Mouse (Mus musculus): ENCODE measurements around the gene Nxpe5.

Nxpe5 gene

GRCm38 (mm10) chr5:138228026-138228425, 2.3 kb downstream of the Nxpe5 start:
- ChIA-PET POLR2A (interaction anchor here in 1 of 4 experiments (0.8 to 1.2 kb wide), 4 partner anchors 33 to 395 kb away, joined by 3 to 4 read pairs (median 4); partner anchors contain the start of genes A430033K04Rik, Cops6 and Mblac1), CTCF (interaction anchor here (0.6 to 1.4 kb wide), 10 partner anchors 9 to 430 kb away, joined by 3 to 6 read pairs (median 3); partner anchors contain the start of genes BC037034 (in 1 of the 4) and Zfp113 (in 1 of the 4))

- POLR2A ChIA-PET, result interaction anchor here in 2 of 4 experiments (0.6 to 2.2 kb wide), 4 partner anchors 9 to 52 kb away, joined by 3 to 7 read pairs (median 4); partner anchors contain the start of gene Lamtor4 (in 2 of the 2)
- CTCF ChIA-PET, result interaction anchor here in 3 of 4 experiments (0.6 to 2.6 kb wide), 6 partner anchors 8 to 326 kb away, joined by 3 to 16 read pairs (median 4); partner anchors contain the start of gene Zfp113 (in 1 of the 3)
Observed at GRCm38 (mm10) chr5:138229511-138229910, 3.8 kb downstream of the Nxpe5 start.

- ChIA-PET CTCF (no interaction called here), POLR2A (no interaction called here)
Observed at GRCm38 (mm10) chr5:138233778-138234177, 8.1 kb downstream of the Nxpe5 start.

- ChIA-PET POLR2A (no interaction called here), CTCF (no interaction called here)
Observed at GRCm38 (mm10) chr5:138234224-138234623, 8.5 kb downstream of the Nxpe5 start.

- ChIA-PET CTCF (interaction anchor here in 1 of 4 experiments (0.8 kb wide), 1 partner anchor 433 kb away, joined by 3 read pairs; no protein-coding TSS in a partner anchor), POLR2A (interaction anchor here in 1 of 4 experiments (3.2 kb wide), 1 partner anchor 14 kb away, joined by 13 read pairs; the partner anchor contains the start of gene Lamtor4)
Observed at GRCm38 (mm10) chr5:138241511-138241910, 15.8 kb downstream of the Nxpe5 start.

- CTCF ChIA-PET, result interaction anchor here in 1 of 4 experiments (0.8 kb wide), 1 partner anchor 26 kb away, joined by 3 read pairs; the partner anchor contains the start of gene Nxpe5
- POLR2A ChIA-PET, result interaction anchor here in 3 of 4 experiments (0.6 to 1.3 kb wide), 3 partner anchors 10 to 432 kb away, joined by 4 read pairs; no protein-coding TSS in a partner anchor
Observed at GRCm38 (mm10) chr5:138251144-138251543, 25.4 kb downstream of the Nxpe5 start.

- ChIA-PET CTCF (interaction anchor here in 3 of 4 experiments (0.5 to 1.2 kb wide), 3 partner anchors 27 to 1124 kb away, joined by 3 read pairs; partner anchors contain the start of genes Gpc2 (in 1 of the 3) and Stag3 (in 1 of the 3)), POLR2A (interaction anchor here in 2 of 4 experiments (2.0 to 4.1 kb wide), 4 partner anchors 10 to 168 kb away, joined by 6 to 37 read pairs (median 10); partner anchors contain the start of genes BC037034 (in 2 of the 2) and Zkscan1 (in 1 of the 2))
Observed at GRCm38 (mm10) chr5:138253061-138253460, 27.4 kb downstream of the Nxpe5 start.

GRCm38 (mm10) chr5:138255353-138256093, 29.8 kb downstream of the Nxpe5 start, which contains the start of gene Lamtor4:
TSS of gene Lamtor4 (plus strand) at chr5:138255482.
- CTCF ChIA-PET, result interaction anchor here in 2 of 4 experiments (1.2 to 1.8 kb wide), 2 partner anchors 32 to 34 kb away, joined by 4 to 5 read pairs; no protein-coding TSS in a partner anchor
- POLR2A ChIA-PET, result interaction anchor here (0.6 to 4.1 kb wide), 44 partner anchors 8 to 736 kb away, joined by 3 to 37 read pairs (median 4); partner anchors contain the start of genes A430033K04Rik (in 3 of the 4), BC037034 (in 2 of the 4), Cnpy4 (in 2 of the 4) and Gm43720 (in 2 of the 4)

GRCm38 (mm10) chr5:138256094-138256467, 30.4 kb downstream of the Nxpe5 start:
- POLR2A ChIA-PET, result interaction anchor here (0.7 to 4.1 kb wide), 31 partner anchors 7 to 735 kb away, joined by 3 to 37 read pairs (median 4); partner anchors contain the start of genes A430033K04Rik (in 3 of the 4), BC037034 (in 2 of the 4), Cnpy4 (in 2 of the 4) and Taf6 (in 2 of the 4)
- CTCF ChIA-PET, result no interaction called here

- POLR2A ChIA-PET, result interaction anchor here in 2 of 4 experiments (1.0 to 2.9 kb wide), 7 partner anchors 8 to 184 kb away, joined by 3 to 22 read pairs (median 5); partner anchors contain the start of genes Cnpy4 (in 1 of the 2), Taf6 (in 1 of the 2) and Zfp157 (in 1 of the 2)
- CTCF ChIA-PET, result interaction anchor here in 1 of 4 experiments (0.6 kb wide), 1 partner anchor 58 kb away, joined by 3 read pairs; no protein-coding TSS in a partner anchor
Observed at GRCm38 (mm10) chr5:138256966-138257584, 31.4 kb downstream of the Nxpe5 start.

GRCm38 (mm10) chr5:138257585-138257978, 31.9 kb downstream of the Nxpe5 start:
- ChIA-PET CTCF (interaction anchor here in 1 of 4 experiments (0.6 kb wide), 1 partner anchor 58 kb away, joined by 3 read pairs; no protein-coding TSS in a partner anchor), POLR2A (no interaction called here)

- ChIA-PET CTCF (no interaction called here), POLR2A (interaction anchor here in 1 of 4 experiments (0.7 kb wide), 1 partner anchor 170 kb away, joined by 3 read pairs; no protein-coding TSS in a partner anchor)
Observed at GRCm38 (mm10) chr5:138258078-138258477, 32.4 kb downstream of the Nxpe5 start.

- ChIA-PET CTCF (interaction anchor here in 1 of 4 experiments (0.7 kb wide), 1 partner anchor 705 kb away, joined by 8 read pairs; the partner anchor contains the start of gene Actl6b), POLR2A (interaction anchor here in 2 of 4 experiments (0.7 kb wide), 2 partner anchors 22 to 170 kb away, joined by 3 to 7 read pairs; no protein-coding TSS in a partner anchor)
Observed at GRCm38 (mm10) chr5:138258542-138258941, 32.8 kb downstream of the Nxpe5 start.

- ChIA-PET POLR2A (interaction anchor here in 2 of 4 experiments (0.5 to 0.7 kb wide), 3 partner anchors 22 to 330 kb away, joined by 3 to 7 read pairs (median 4); no protein-coding TSS in a partner anchor), CTCF (interaction anchor here in 1 of 4 experiments (0.7 kb wide), 1 partner anchor 705 kb away, joined by 8 read pairs; the partner anchor contains the start of gene Actl6b)
Observed at GRCm38 (mm10) chr5:138258993-138259392, 33.3 kb downstream of the Nxpe5 start.

GRCm38 (mm10) chr5:138260051-138260450, 34.4 kb downstream of the Nxpe5 start:
- CTCF ChIA-PET, result interaction anchor here in 1 of 4 experiments (0.6 kb wide), 1 partner anchor 1365 kb away, joined by 4 read pairs; no protein-coding TSS in a partner anchor
- POLR2A ChIA-PET, result interaction anchor here in 1 of 4 experiments (0.6 kb wide), 1 partner anchor 1553 kb away, joined by 3 read pairs; no protein-coding TSS in a partner anchor

GRCm38 (mm10) chr5:138260834-138261233, 35.1 kb downstream of the Nxpe5 start:
- ChIA-PET POLR2A (interaction anchor here in 1 of 4 experiments (1.2 kb wide), 1 partner anchor 9 kb away, joined by 4 read pairs; no protein-coding TSS in a partner anchor), CTCF (no interaction called here)

- POLR2A ChIA-PET, result interaction anchor here in 2 of 4 experiments (1.0 to 1.9 kb wide), 3 partner anchors 14 to 18 kb away, joined by 4 to 6 read pairs (median 6); partner anchors contain the start of genes Gm43720 (in 1 of the 2), Gpc2 (in 1 of the 2) and Stag3 (in 1 of the 2)
- CTCF ChIA-PET, result no interaction called here
Observed at GRCm38 (mm10) chr5:138262001-138262400, 36.3 kb downstream of the Nxpe5 start.

All from embryonic stem cell, embryonic (primary cell).